Mouse (Mus musculus) ovary, postnatal 36 days (tissue): ENCODE measurements around the gene Pik3r5.

Experiments
- DNase-seq: peaks from one replicate; pipeline ENCODE4 v3.0.0; 2022; ENCODE audit warnings: low spot score, mixed read lengths

The Pik3r5 gene

GRCm38 (mm10) chr11:68531941-68532535, 100.1 kb downstream of the Pik3r5 start:
- no peak for DNase-seq

- DNase-seq: no peak
Observed at GRCm38 (mm10) chr11:68532773-68533172, 100.9 kb downstream of the Pik3r5 start.

GRCm38 (mm10) chr11:68533971-68534475, 102.1 kb downstream of the Pik3r5 start:
- no peak for DNase-seq

- no peak for DNase-seq
Observed at GRCm38 (mm10) chr11:68536026-68536425, 104.1 kb downstream of the Pik3r5 start.

GRCm38 (mm10) chr11:68536465-68536864, 104.5 kb downstream of the Pik3r5 start:
- DNase-seq: no peak

GRCm38 (mm10) chr11:68539621-68540020, 107.7 kb downstream of the Pik3r5 start:
- no peak for DNase-seq

GRCm38 (mm10) chr11:68544554-68544953, 112.6 kb downstream of the Pik3r5 start:
- DNase-seq: peak; percentile 53

GRCm38 (mm10) chr11:68545172-68545571, 113.3 kb downstream of the Pik3r5 start:
- DNase-seq: no peak

- DNase-seq: no peak
Observed at GRCm38 (mm10) chr11:68545682-68546222, 113.8 kb downstream of the Pik3r5 start.
